Mouse (Mus musculus): Measurements from ENCODE around the gene Sox6.
A peak's percentile ranks its signal among the peaks of the same experiment; 100 is the strongest.

Sox6 gene

GRCm38 (mm10) chr7:115888561-115888960 is 150.0 kb downstream of the Sox6 start:
- no peak for DNase-seq

- no peak for DNase-seq
These were observed 150.5 kb downstream of the Sox6 start for GRCm38 (mm10) chr7:115888120-115888519.

DNA sequence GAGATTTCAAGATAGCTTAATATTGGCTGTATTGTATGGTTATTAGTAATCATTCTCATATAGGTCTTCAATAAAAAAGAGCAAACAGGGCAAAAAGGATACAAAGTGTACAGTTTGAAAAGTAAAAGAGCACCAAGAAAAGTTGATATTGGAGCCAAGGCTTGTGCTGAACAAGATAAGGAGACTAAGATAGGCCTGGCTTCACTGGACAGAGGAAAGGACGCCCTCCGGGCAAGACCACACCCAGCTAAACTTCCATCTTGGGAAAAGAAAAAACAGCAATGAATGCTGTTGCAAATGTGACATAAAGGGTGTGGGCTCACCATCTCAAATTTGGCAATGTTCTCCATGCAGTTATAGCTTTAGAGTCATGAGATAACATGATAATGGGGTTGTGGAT is 165.7 kb downstream of the Sox6 start:
- DNase-seq = no peak

GRCm38 (mm10) chr7:115868504-115868903 is 170.1 kb downstream of the Sox6 start:
- DNase-seq = no peak

DNA sequence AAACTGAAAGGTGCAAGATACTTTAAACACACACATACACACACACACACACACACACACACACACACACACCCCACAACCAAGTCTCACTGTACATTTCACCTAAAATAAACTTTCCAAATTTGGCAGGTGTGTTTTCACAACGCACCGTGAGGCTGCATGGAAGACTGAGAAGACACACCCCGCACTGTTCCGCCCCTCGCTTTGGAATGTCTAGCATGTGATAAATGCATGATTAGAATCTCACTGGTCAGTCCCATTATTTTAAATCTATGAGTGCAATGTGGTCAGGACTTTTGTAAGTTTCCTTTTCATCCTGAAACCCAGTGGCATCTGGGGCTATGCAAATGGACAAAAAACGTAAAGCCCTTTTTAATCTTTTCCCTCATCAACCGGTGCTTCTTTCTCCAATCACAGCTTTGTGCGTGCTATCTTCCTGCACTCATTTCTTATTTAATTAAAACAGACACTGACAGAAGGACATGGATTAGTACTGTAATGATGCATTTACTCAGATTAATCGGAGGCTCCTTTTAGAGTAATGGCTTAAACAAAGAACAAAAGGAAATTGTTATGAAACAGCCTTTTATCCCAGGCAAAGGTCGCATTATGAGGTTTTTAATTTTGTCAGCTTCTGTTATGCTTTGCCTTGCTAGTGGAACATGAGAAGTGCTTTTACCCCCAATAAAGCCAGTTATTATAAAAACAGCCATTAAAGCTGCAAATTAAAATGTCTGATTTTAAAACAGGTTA is 170.9 kb downstream of the Sox6 start:
- peak; percentile 30 to 50 for DNase-seq

DNA sequence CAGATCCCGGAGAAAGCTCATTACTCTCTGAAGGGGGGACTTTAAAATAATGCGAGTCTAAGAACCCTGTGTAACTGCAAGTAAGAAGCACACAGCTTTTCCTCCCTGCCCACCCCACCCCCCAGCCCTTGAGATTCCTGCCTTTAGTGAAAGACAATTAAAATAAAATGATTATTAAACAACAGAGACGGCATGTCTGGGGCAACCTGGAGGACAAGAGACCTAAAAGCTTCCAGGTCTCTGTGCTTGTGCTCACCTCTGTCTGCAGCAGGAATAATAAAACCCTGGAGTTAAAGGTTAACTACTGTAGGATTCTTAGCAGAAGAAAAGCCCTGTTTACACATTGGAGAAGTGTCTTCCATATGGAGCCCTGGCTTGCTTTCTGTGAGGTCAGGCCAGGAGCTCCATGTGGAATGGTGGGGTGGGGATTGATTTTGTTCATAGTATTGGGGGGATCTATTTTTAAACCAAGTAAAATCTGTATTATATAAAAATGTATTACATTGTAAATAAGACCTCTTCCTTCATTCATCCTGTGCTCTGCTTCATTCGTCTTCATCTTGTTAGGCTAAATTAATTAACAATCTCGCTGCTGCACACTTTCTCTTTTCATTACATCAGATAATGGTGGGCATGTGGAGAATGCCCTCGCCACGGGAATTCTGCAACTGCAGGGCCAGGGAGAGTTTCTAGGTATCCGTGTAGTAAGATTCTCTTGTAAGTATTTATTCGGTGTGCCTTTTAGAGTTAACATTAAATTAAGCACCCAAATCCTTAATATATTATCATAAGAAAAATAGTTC is 171.7 kb downstream of the Sox6 start:
- DNase-seq = no peak

GRCm38 (mm10) chr7:115865979-115866697 is 172.5 kb downstream of the Sox6 start:
- no peak for DNase-seq

DNA sequence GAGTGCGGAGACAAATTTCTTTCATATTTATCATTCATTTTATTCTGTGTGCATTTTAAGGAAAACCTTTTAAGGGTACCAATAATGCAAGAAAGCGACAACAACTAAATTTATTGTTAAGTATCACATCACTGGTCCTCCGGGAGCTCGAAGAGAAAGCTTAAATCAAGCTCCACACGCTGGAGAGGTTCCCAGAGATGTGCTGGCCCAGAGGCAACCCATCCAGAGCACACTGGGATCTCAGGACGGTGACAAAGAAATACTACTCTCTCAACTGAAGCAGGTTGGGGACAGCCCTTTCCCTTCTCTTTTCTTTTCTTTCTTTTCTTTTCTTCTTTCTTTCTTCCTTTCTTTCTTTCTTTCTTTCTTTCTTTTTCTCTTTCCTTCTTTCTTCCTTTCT is 173.4 kb downstream of the Sox6 start:
- no peak for DNase-seq

DNA sequence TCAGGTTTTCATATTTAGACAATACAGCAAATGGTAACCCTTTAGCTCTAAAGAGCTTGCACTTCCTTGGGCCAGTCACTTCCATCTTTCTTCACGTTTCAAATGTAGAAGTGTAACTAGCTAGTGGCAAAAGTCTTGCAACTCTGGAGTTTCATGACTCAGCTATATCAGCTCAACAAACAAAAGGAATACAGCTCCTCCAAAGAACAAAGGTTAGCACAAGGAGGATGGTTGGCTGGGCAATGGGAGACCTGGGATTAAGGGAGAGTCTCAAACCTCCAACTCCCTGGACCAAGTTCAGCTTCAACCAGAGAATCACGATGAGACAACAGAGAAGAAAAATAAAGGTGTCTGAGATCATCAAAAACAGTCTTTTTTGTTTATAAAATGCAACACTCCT is 174.2 kb downstream of the Sox6 start:
- DNase-seq = no peak

DNA sequence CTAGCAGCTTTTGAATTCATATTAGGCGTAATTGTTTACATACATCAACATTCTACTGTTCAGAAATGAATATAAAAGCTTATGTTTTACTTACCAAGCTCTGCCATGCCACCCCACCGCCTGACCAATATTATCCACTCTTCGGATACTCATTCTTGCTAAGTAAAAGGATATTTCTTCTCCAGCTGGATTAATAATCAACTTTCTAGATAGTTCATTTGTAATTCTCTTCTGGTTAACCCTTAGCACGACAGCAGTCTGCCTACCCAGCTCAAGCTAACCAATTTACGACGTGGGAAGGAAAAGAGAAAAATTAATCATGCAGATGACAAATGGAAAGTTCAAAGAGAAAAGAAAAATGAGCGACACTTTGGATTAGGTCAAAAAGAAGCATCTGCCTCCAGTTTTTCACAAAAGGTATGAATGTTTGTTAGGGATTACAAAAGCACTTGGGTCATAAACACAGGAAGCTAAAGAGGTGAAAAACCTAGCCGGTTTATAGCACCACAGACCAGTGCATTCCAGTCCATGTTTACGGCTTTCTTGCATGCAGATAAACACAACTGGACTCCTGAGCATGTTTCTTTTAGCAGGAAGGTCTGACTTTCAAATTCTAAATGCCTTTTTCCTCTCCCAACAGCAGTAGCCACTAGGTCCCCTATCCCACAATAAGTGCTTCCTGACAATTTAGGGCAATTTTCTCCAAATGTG is 178.8 kb downstream of the Sox6 start:
- DNase-seq = peak in 1 of 2 experiments; percentile 31

DNA sequence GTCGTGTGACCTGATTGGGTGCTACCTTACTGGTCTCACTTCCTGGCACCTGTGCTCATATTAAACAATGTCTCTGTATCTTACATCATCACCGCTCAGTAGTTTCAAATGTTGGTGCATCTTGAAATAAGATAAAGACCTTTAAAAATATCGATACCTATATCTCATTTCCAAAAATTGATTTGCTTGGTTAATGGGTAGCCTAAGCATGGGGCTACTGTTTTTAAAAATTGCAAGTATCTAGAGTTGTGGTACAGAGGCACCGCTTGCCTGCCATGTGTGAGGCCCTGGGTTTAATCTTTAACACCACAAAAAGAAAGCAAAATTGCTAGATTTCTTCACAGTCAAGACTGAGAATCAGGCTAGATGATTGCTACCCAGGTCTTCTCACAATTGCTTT is 187.5 kb downstream of the Sox6 start:
- DNase-seq = no peak

DNA sequence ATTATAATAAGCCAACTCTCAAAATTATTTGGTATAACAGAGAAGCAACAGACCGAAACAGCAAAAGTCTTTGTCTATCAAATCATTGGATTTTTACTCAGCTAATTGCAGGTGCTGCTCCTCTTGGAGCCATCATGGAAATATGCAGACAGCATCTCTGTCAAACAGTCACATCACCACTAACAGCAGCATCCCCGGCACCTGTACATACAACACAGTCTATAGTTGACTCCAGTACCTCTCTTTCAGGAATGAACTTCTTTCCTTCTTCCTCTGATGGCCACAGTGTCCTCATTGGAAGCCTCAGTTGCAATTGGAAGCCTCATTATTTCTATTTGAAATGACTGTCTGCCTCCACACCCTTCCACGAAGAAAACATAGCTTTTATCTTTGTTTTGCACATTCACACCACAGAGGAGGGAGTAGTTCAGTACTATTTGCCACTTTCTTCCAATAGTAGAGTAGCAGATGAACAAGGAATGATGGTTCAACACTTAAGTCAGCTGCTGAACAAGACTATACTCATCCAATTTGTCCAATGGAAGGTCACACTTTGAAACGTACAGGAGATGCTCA is 192.7 kb downstream of the Sox6 start:
- DNase-seq = no peak

DNA sequence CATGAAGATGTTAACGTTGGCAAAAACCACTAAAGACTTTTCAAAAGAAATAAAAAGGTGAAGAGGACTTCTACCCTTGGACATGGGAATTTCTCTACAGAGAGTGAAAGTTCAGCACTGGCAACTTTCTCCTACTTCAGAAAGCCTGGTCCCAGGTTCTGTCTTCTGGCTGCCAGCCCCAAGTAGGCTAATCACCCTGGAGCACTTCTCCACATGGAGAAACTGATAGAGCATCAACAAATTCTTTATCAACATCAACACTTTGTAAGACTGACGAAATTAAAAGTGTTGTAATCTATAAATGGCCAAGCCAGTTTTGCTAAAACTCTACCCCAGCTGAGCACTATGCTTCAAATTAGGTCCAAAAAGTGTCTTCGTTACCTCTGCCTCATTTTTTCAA is 193.7 kb downstream of the Sox6 start:
- DNase-seq = no peak

- no peak for DNase-seq
These were observed 194.2 kb downstream of the Sox6 start for GRCm38 (mm10) chr7:115844431-115844830.

- no peak for DNase-seq
These were observed 196.3 kb downstream of the Sox6 start for GRCm38 (mm10) chr7:115842251-115842650.

GRCm38 (mm10) chr7:115840613-115841012 is 198.0 kb downstream of the Sox6 start:
- no peak for DNase-seq

GRCm38 (mm10) chr7:115835005-115835404 is 203.6 kb downstream of the Sox6 start:
- no peak for DNase-seq

DNA sequence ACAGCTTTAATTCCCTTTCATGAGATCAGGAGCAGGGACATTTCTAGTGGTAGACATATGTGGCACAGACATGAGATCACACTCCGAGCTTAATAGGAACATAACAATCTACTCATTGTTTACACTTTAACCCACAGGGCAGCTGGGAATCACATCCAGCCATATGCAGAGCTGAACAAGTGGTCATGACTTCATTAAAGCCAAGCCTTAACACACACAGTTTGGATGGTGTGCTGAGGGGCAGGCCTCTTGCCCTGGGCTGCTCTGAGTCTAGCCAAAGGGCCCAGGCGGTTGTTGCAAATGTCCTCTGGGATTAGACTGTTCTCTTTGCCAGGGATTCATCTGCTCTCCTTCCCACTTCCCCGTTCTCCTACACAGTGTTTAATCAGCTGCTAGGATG is 204.9 kb downstream of the Sox6 start:
- no peak for DNase-seq

GRCm38 (mm10) chr7:115830938-115831873 is 207.4 kb downstream of the Sox6 start:
- no peak for DNase-seq

DNA sequence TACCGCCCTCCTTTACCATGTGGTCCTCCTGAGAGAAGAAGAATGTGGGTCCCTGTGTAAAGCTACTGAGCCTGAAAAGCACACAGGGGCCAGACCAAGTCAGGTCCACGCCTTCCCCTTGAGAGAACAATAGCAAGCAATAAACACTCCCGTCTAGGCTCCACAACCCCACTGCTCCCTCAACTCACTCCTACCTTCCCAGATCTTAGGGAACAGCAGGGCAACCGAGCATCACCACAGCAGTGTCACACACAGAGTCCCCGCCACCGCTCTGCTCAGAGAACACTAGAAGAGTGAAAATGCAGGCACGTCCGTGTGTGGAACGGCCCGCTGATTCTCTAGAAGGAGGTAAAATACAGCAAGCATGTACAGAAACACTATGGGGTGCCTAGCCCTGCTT is 208.2 kb downstream of the Sox6 start:
- no peak for DNase-seq

DNA sequence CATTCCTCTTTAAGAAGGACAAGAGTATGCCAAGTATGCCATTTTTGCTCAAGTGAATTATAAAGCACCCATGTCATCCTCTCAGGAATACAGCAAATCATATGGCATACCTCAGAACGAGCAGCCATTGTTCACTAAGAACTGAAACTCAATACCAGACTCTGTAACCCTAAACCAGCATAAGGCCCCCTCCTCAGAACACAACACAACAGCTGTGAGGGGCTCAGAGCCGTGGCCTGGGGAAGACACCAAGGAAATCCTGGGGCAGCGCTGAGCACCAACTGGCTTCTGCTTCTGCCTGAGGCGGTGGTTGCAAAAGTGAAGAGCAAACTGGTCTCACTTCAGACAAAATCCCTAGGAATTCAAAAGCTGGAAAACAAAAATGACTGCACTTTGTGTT is 208.8 kb downstream of the Sox6 start:
- DNase-seq = no peak

Measured in kidney, postnatal 4 days (tissue).